Mouse (Mus musculus) lung, postnatal 10 days (tissue): ENCODE measurements around the gene Gm21936.
"Not testable (repeated sequence)": the region's sequence is repeated elsewhere in the genome, so short reads cannot be mapped to it uniquely, and the experiment has no call there.

ENCODE experiments used
- DNase-seq: peaks from one replicate; pipeline ENCODE4 v3.0.0; 2021

The Gm21936 gene

DNA sequence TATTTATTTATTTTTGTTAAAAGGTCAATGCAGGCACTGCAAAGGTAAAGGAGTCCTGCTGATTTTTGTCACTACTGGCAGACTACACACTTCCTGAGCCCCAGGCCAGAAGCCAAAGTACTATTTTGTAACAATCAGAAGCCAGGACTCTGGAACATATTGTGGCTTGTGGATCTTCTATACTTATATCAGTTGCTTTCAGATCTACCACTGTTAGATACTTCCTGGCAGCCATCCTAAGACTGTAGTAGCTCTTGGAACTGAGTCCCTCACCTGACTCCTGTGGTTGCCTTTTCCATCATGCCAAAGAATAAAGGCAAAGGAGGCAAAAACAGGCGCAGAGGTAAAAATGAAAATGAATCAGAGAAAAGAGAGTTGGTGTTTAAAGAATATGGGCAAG, at the start of gene Gm21936:
Gm21936 (plus strand) TSS at position 301 of the 400 bp plus-strand sequence.
- DNase-seq: not testable (repeated sequence)

DNA sequence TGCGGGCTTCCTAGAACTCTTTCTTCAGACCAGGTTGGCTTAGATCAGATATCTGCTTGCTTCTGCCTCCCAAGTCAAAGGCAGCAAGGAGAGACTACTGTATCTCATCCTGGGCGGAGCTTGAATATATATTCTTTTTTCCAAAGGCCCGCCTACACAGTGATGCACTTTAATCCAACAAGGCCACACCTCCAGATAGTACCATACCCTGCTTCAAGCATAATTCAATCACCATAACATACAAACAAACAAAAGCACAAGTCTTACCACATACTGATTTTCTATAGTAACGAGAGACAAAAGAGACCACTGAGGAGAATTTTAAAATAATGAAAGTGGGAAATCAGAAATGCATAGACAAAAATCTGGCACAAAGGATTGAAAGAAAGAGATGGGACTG, 19.7 kb upstream of the Gm21936 start, which contains the start of gene Gm21319:
Gm21319 (minus strand) TSS at position 101 of the 400 bp plus-strand sequence.
- DNase-seq: not testable (repeated sequence)

DNA sequence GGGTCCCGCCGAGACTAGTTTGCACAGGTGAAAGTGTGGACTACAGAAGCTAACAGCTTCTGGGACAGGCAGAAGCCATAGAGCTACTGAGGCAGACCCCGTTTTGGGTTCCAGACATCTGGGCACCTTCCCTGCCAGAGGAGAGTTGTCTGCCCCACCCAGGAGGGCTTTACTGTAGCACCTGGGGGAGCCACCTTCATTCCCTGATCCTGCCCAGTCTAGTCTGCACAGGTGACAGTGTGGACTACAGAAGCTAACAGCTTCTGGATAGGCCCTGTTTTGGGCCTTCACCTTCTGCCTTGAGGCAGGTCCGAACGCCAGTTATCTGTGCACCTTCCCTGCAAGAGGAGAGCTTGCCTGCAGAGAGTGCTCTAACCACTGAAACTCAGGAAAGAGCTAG, 2.7 kb downstream of the Gm21936 start:
- not testable (repeated sequence) for DNase-seq

DNA sequence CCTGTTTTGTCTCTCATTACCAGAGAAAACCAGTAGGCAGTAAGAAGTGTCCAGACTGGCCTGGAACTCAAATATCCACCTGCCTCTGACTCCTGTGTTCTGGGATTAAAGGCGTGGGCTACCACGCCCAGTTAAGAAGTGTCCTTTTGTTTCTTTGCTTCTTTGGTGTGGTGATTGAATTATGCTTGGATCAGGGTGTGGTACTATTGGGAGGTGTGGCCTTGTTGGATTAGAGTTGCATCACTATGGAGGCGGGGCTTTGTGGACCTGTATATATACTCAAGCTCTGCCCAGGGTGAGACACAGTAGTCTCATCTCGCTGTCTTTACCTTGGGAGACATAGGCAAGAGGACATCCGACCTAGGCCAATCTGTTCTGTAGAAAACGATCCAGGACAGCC, 21.0 kb downstream of the Gm21936 start, which contains the start of gene BB287469:
BB287469 (plus strand) TSS at position 301 of the 400 bp plus-strand sequence.
- DNase-seq: not testable (repeated sequence)

DNA sequence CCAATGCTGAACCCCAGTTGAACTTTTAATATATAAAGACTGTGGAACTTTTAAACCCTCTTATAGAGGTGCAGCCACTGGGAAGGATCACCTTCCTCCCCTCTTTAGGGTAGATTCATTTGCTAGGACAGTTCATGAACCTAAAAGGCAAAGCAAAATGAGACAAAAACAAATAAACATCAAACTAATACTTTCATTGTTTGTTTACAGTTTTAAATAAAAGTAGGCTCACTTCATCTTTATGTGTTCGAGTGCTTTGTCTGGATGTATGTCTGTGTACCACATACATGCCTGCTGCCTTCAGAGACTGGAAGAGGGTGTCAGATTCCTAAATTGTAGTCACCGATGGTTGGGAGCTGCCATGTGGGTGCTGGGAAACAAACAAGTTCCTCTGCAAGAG, 46.9 kb downstream of the Gm21936 start, which contains the start of gene Gm2001:
Gm2001 (minus strand) TSS at position 101 of the 400 bp plus-strand sequence.
- not testable (repeated sequence) for DNase-seq
